Mouse (Mus musculus) T-helper 17 cell (primary cell): ENCODE results near the gene Tor1aip2.

Experiments used
- in situ Hi-C, 2 experiments: fragments of 300-600 bp; cut with MboI, MseI; formaldehyde crosslinking; loops; 1 replicate in 1 of 2; 2 replicates in 1 of 2; pipeline ENCODE4 v1.15.1; 2025; ENCODE audit warnings: high pct_unique_total_duplicates in 2 of 2

Gene Tor1aip2

DNA sequence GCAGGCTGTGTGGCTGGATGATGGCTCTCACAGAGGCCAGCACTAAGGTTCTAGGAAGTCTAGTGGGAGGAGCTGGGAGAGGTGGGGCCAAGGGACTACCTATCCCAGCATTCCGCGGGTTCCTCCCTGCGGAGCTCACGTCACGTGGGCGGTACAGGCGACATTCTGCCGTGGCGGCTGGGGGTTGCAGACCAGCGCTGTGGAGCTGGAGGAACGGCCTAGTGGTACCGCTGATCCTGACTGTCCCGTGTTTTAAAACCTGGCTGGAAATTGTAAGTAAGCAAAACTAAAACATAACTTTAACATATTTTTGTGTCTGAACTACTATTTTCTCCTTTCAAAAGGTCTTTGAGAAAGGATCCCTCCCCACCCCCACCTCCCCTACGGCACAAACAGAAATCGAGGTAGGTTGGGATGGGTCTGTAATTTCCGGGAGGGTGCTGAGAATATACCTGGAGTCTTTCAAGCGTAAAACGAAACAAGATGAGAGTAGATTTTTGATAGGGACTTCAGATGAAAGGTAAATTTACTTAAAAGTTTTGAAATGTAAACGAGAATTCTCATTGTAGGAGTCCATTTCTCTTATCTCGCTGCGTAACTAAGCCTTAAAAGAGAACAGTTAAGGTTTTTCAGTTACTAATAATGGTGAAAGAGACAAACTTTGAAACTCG is 5.7 kb downstream of the Tor1aip2 start:
- in situ Hi-C loops, result no loop called here

DNA sequence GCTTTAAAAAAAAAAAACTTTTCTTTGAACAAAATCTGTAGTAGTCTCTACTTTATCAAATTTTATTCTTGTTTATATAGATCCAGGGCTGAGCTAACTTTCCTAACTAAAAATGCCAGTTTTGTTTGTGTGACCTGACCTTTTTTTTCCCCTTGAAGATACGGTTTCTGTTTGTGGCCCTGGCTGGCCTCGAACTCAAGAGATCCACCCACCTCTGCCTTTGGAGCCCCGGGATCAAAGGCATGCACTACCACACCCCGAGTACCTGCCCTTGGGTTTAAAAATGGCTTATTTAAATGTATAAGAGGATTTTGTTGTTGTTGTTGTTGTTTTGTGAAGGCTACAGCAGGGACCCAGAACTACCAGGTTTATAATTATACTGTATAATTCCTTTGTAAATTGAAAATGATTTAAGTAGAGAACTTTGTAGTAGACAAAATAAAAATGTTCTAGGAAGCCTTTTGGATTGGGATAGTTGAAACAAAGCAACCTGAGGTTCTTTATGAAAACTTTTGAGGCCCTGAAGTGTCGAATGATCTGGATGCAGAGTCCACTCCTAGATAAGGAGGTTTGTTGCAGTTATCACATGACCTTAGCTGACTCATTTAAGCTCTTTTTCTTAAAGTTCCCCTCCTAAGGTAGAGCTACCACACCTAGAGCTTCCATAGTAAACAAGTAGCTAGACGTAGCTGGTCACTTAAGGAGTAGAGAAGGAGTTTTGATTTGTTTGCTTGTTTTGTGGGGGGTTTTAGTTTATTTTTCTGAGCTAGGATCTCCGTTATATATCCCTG is 6.4 kb downstream of the Tor1aip2 start:
- in situ Hi-C loops, result no loop called here

DNA sequence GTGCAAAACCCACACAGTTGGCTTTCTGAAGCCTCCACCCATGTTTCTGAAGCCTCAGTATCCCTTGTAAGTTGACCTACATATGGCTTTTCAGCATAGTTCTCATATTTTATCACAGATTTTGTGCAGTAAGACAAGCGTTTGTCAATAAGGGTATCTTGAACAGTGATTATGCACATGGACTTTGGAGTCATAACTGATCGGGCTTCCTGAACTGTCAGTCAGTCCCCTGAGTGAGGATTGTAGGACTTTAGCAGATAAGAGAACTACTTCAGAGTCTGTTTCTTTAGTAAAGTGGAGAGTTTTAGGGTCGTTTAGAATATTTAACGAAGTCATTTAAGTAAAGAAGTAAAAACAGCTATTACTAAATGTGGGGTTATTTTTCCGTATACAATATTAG is 7.3 kb downstream of the Tor1aip2 start:
- in situ Hi-C loops, result no loop called here

- in situ Hi-C loops, result no loop called here
These were observed 7.8 kb downstream of the Tor1aip2 start for GRCm38 (mm10) chr1:156043027-156043426.

GRCm38 (mm10) chr1:156044211-156044611 is 9.0 kb downstream of the Tor1aip2 start:
- in situ Hi-C loops, result no loop called here

DNA sequence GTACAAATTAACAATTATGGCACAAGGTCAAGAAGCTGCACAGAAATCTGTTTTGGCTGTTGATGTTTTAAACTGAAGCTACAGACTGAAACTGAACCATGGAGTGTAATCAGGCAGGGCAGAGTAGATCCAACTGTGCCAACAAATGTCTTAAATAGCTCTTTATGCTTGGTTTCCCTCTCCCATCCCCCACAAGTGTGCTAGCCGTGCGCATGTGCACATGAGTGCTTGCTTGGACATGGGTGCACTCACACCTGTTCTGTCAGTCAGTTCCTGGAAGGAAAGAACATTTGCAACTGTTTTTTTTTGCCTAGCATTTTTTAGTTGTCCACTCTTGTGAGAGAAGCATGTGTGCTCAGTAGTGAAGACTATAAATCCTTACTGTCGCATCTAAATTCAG is 11.5 kb downstream of the Tor1aip2 start:
- in situ Hi-C loops, result no loop called here

DNA sequence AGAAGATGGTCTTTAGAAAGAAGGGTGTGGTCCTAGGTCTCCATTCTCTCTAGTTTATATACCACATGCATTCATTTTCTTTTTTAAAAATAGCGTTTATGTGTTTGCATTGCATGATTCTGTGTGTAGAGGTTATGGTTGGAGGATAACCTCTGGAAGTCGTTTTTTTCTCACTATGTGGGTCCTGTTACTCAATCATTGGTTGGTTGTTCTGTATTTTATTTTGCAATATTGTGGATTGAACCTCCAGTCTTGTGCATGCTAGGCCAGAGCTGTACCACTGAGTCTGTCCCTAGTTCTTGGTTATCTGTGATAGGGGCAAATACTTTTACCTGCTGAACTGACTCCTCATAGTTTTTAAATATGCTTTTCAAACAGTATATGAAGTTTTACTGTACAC is 23.0 kb downstream of the Tor1aip2 start:
- in situ Hi-C loops, result no loop called here

- in situ Hi-C loops, result no loop called here
These were observed 27.0 kb downstream of the Tor1aip2 start for GRCm38 (mm10) chr1:156062193-156062592.

- in situ Hi-C loops, result no loop called here
These were observed 30.9 kb downstream of the Tor1aip2 start for GRCm38 (mm10) chr1:156066133-156066532.

DNA sequence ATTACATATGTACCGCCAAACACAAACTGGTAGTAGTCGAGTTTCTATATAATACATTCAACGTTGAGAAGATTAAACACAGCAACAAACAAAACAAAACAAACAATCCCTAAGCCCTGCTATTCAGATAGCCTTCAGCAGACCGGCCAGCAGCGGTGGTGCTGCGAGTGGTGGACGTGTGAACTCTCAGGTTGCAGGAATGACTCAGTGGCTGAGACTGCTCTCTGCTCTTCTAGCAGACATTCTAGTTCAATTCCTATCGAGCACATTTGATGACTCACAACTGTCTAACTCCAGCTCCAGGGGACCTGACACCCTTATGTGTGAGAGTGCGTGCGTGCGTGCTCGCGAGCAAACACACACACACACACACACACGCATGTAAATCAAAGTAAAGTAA is 34.9 kb downstream of the Tor1aip2 start:
- in situ Hi-C loops, result no loop called here

GRCm38 (mm10) chr1:156073169-156073821 is 38.1 kb downstream of the Tor1aip2 start:
- in situ Hi-C loops, result no loop called here

GRCm38 (mm10) chr1:156074575-156074974 is 39.4 kb downstream of the Tor1aip2 start:
- in situ Hi-C loops, result no loop called here

GRCm38 (mm10) chr1:156076474-156076873 is 41.3 kb downstream of the Tor1aip2 start:
- in situ Hi-C loops, result no loop called here

- in situ Hi-C loops, result no loop called here
These were observed 42.5 kb downstream of the Tor1aip2 start for GRCm38 (mm10) chr1:156077655-156078054.

- in situ Hi-C loops, result loop anchor here (5.0 to 10.0 kb wide), 4 partner anchors 148 to 1340 kb away; no protein-coding TSS in a partner anchor
These were observed 49.4 kb downstream of the Tor1aip2 start for GRCm38 (mm10) chr1:156084603-156085002.

- in situ Hi-C loops, result loop anchor here (5.0 to 10.0 kb wide), 3 partner anchors 147 to 1339 kb away; no protein-coding TSS in a partner anchor
These were observed 50.6 kb downstream of the Tor1aip2 start for GRCm38 (mm10) chr1:156085770-156086169.

GRCm38 (mm10) chr1:156087586-156087985 is 52.4 kb downstream of the Tor1aip2 start:
- in situ Hi-C loops, result loop anchor here (5.0 to 10.0 kb wide), 3 partner anchors 145 to 1337 kb away; no protein-coding TSS in a partner anchor

DNA sequence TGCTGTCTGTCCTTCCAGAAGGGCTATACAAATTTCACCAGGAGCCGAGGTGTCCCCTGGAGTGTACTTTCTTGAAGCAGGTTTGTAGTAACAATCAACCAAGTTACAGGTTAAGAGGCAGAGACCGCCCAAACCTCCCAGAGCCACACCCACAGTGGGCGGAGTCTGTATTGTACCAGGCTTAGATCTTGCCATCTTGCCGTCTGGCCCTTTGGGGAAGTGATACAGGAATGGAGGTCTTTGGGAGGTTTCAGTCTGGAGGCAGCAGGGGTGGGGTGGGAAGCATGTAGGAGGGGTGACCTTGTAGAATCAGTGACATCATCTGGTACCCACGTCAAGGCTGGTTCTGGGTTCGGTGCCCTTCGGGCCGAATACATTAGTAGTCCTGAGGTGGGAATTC is 54.4 kb downstream of the Tor1aip2 start:
- in situ Hi-C loops, result loop anchor here (5.0 to 10.0 kb wide), 3 partner anchors 143 to 1335 kb away; no protein-coding TSS in a partner anchor

DNA sequence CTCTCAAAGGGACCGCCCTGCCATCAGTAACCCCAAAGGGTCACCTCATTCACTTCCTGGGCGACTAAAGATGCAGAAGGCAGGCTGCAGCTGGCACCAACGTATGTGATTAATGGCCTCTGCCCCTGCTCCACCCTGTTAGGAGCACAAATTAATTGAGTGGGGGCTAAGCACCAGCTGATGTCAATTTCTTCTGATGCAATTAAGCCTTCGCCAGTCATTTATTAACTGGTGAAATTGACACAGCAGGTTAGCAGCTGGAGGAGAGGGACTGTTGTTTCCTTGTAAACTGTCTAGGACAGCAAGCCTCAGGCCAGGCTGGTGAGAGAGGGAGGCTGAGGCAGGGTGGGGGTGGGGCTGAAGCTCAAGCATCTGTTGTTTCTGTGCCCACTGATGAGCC is 54.8 kb downstream of the Tor1aip2 start:
- in situ Hi-C loops, result no loop called here

- in situ Hi-C loops, result no loop called here
These were observed 56.6 kb downstream of the Tor1aip2 start for GRCm38 (mm10) chr1:156091811-156092210.

DNA sequence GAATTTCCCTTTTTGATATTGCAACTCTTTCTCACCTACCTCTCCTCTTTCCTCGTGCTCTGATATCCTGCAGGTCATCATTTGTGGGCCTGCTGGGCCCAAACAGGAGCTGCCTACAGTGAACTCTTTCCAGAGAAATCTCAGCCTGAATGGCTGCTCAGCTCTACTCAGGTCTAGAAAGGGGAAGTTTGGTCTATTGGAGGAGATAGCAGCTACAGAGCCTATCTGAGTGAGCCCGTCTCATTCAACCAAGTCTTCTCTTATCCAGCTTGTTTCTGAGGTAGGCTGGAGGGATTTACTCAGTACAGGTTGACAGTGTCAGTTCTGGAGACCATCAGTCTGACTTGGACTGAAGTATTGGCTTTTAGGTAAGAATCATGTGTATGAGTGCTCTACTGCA is 68.6 kb downstream of the Tor1aip2 start:
- in situ Hi-C loops, result loop anchor here in 1 of 2 experiments (10.0 kb wide), 1 partner anchor 609 kb away; no protein-coding TSS in a partner anchor

DNA sequence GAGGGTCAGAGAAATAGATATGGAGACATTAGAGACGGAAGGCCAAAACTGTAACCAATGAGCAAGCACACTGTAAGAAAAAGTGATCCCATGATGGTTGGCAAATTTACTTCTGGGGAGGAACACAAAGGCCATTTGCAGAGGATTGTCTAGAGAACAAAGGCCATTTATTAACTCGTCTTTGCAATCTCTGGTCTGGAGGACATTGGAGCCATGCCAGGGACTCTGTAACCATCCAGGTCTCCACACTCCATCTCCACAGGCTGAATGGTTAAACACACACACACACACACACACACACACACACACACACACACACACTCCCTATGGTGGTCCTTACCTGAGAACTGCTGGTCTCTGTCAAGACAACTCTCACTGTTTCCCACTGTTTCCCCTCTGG is 70.2 kb downstream of the Tor1aip2 start:
- in situ Hi-C loops, result loop anchor here in 1 of 2 experiments (10.0 kb wide), 1 partner anchor 611 kb away; no protein-coding TSS in a partner anchor
